Mouse (Mus musculus): ENCODE results near the gene Ftl1. TPM values are rescaled to one million over a fixed set of nuclear protein-coding genes. Genes with fewer than 3 reads are reported as not detected.

The Ftl1 gene
- total and polyA plus RNA-seq, 2 experiments from 2014 or later = 1,107 to 2,163 TPM

DNA sequence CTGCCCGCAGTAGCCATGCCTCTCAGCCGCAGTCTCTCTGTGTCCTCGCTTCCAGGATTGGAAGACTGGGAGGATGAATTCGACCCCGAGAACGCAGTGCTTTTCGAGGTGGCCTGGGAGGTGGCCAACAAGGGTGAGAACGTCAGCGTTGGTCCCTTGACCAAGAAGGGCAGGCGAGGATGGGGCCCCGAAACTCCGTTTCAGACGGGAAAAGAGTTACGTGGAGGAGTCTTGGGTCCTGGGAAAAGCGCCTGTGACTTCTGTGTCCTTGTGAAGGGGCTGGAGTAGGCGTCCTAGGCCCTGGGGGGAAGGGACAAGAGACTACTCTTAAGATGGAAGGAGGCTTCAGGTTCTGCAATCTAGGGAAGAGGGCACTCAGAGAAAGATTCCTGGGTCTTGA lies 24.6 kb downstream of the Ftl1 start:
- peak overlapping the region; percentile 76 for H3K4me2 ChIP-seq (ENCODE audit: low read depth, low read length)
- H3K27ac ChIP-seq (ENCODE audit: low read depth) = peak overlapping the region; percentile 77
- peak; percentile 2 for ATAC-seq (ENCODE audit: insufficient read depth, low read depth)
- peaks cover 7% of the 10 kb centered on the region for H3K36me3 ChIP-seq (replicated peaks; ENCODE audit: control insufficient read depth, insufficient read depth, low read length)
- peaks cover 29% of the 10 kb centered on the region for H3K4me1 ChIP-seq (ENCODE audit: control insufficient read depth, insufficient read depth)
- WGBS = 1% methylated on average over 16 of the region's 16 CpGs
- H3K9ac ChIP-seq (replicated peaks; ENCODE audit: low read depth, low read length) = peak overlapping the region; percentile 75
- DNase-seq (ENCODE audit: low spot score) = peak; percentile 25
- no peaks in the 10 kb centered on the region for H3K27me3 ChIP-seq (ENCODE audit: control insufficient read depth, insufficient read depth, low read length)
- no peak for TF ChIP-seq EP300 (IDR thresholded peaks at IDR 0.05; ENCODE audit: low read depth)
- no peak for TF ChIP-seq CTCF (IDR thresholded peaks at IDR 0.05; ENCODE audit: low read depth)
- peak overlapping the region; percentile 58 for H3K4me3 ChIP-seq (ENCODE audit: low read depth, low read length)
- no peaks in the 10 kb centered on the region for H3K9me3 ChIP-seq (replicated peaks; ENCODE audit: control insufficient read depth, low read length)

DNA sequence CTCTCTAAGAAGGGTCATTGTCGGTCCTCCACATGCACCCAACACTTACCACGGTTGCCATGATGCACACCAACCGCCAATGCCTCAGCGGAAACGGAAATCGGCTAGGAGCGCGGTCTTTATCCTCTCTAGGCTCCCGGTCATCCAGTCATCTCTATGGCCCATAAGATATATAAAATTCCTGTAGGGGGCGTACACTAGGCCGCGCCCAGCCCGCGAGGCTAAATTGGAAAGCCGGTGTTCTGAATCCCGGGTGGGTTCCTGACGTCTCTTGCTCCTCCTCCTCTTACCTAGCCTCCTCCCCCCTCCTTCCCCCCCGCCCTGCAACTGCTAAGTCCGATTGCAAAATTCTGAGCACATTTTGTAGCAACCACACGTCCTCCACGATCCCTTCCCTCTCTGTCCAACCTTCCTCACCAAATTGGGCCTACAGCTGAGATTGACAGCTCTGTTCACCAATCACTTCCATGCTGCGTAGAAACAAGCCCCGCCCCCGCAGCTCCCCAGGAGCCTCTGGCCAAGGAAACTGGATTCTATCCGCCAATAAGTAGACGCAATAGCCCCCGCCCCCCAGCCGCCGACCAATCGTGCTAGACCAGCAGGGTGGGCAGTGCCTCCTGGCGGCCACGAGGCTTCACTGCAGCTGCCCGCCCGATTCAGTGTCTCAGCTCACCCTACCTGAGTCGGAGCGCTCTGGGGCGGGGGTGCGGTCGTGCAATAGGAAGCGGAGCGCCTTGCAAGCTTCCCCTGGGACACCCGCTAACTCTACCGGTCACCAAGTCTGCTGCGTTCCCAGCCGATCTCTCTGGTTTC lies 25.3 kb downstream of the Ftl1 start, which contains the start of gene Gys1:
Gys1 (plus strand) TSS at position 642 of the 813 bp plus-strand sequence.
- Histone ChIP-seq H3K4me1 (ENCODE audit: control insufficient read depth, insufficient read depth) (peaks cover 29% of the 10 kb centered on the region), H3K36me3 (replicated peaks; ENCODE audit: control insufficient read depth, insufficient read depth, low read length) (peaks cover 5% of the 10 kb centered on the region), H3K4me2 (ENCODE audit: low read depth, low read length) (peak within 1 kb of the TSS; percentile 94), H3K4me3 (ENCODE audit: low read depth, low read length) (peak within 1 kb of the TSS; percentile 58), H3K9me3 (replicated peaks; ENCODE audit: control insufficient read depth, low read length) (no peaks in the 10 kb centered on the region), H3K27me3 (ENCODE audit: control insufficient read depth, insufficient read depth, low read length) (no peaks in the 10 kb centered on the region), H3K27ac (ENCODE audit: low read depth) (peak within 1 kb of the TSS; percentile 91), H3K9ac (replicated peaks; ENCODE audit: low read depth, low read length) (peak within 1 kb of the TSS; percentile 75)
- TF ChIP-seq EP300 (IDR thresholded peaks at IDR 0.05; ENCODE audit: low read depth) (peak; percentile 83), CTCF (IDR thresholded peaks at IDR 0.05; ENCODE audit: low read depth) (peak; percentile 98)
- peak; percentile 96 for ATAC-seq (ENCODE audit: insufficient read depth, low read depth)
- peak; percentile 100 for DNase-seq (ENCODE audit: low spot score)
- WGBS = under 1% methylated on average over 45 of the region's 45 CpGs

DNA sequence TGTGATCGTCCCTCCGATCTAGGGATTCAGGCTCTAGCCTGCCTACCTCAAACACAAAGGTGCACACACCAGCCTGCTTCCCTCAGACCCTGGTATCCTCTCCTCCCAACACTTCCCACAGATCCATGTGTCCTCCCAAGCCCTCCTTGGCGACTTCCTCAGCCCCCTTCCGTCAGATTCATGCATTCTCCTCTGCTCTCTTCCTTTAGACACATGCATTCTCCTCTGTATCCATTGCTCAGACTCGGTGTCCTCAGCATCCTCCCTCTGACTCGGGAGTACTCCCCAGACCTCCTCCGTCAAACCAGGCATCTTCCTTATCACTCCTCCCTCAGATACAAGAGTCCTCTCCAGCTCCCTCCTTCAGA lies 25.9 kb downstream of the Ftl1 start:
- Histone ChIP-seq H3K4me1 (ENCODE audit: control insufficient read depth, insufficient read depth) (peaks cover 29% of the 10 kb centered on the region), H3K4me2 (ENCODE audit: low read depth, low read length) (peak overlapping the region; percentile 94), H3K36me3 (replicated peaks; ENCODE audit: control insufficient read depth, insufficient read depth, low read length) (peaks cover 10% of the 10 kb centered on the region), H3K9me3 (replicated peaks; ENCODE audit: control insufficient read depth, low read length) (no peaks in the 10 kb centered on the region), H3K27me3 (ENCODE audit: control insufficient read depth, insufficient read depth, low read length) (no peaks in the 10 kb centered on the region), H3K4me3 (ENCODE audit: low read depth, low read length) (peak overlapping the region; percentile 58), H3K27ac (ENCODE audit: low read depth) (peak overlapping the region; percentile 91), H3K9ac (replicated peaks; ENCODE audit: low read depth, low read length) (peak overlapping the region; percentile 72)
- DNase-seq (ENCODE audit: low spot score) = no peak
- no peak for TF ChIP-seq CTCF (IDR thresholded peaks at IDR 0.05; ENCODE audit: low read depth)
- TF ChIP-seq EP300 (IDR thresholded peaks at IDR 0.05; ENCODE audit: low read depth) = no peak
- WGBS = under 1% methylated on average over 7 of the region's 7 CpGs
- ATAC-seq (ENCODE audit: insufficient read depth, low read depth) = no peak

DNA sequence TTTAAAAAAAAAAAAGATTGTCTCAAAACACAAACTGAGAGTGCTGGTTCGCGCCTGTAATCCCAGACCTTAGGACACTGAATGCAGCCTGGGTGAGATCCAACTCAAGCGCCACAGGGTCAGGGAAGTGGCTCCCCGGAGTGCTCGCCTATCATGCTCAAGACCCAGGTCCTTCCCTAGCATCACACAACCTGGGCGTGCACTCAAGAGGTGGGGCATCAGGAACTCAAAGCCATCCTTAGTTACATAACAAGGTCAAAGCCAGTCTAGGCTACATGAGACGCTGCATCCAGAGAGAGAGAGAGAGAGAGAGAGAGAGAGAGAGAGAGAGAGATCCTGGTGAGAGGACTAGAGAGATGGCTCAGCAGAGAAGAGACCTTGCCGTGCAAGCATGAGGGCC lies 33.1 kb downstream of the Ftl1 start:
- Histone ChIP-seq H3K4me1 (ENCODE audit: control insufficient read depth, insufficient read depth) (no peaks in the 10 kb centered on the region), H3K27ac (ENCODE audit: low read depth) (no peak overlapping the region), H3K27me3 (ENCODE audit: control insufficient read depth, insufficient read depth, low read length) (no peaks in the 10 kb centered on the region), H3K9ac (replicated peaks; ENCODE audit: low read depth, low read length) (no peak overlapping the region), H3K4me3 (ENCODE audit: low read depth, low read length) (no peak overlapping the region), H3K4me2 (ENCODE audit: low read depth, low read length) (no peak overlapping the region), H3K9me3 (replicated peaks; ENCODE audit: control insufficient read depth, low read length) (no peaks in the 10 kb centered on the region), H3K36me3 (replicated peaks; ENCODE audit: control insufficient read depth, insufficient read depth, low read length) (peaks cover 73% of the 10 kb centered on the region)
- TF ChIP-seq CTCF (IDR thresholded peaks at IDR 0.05; ENCODE audit: low read depth) = no peak
- TF ChIP-seq EP300 (IDR thresholded peaks at IDR 0.05; ENCODE audit: low read depth) = no peak
- WGBS = 84% methylated on average over 8 of the region's 8 CpGs
- ATAC-seq (ENCODE audit: insufficient read depth, low read depth) (no peak), DNase-seq (ENCODE audit: low spot score) (no peak)

DNA sequence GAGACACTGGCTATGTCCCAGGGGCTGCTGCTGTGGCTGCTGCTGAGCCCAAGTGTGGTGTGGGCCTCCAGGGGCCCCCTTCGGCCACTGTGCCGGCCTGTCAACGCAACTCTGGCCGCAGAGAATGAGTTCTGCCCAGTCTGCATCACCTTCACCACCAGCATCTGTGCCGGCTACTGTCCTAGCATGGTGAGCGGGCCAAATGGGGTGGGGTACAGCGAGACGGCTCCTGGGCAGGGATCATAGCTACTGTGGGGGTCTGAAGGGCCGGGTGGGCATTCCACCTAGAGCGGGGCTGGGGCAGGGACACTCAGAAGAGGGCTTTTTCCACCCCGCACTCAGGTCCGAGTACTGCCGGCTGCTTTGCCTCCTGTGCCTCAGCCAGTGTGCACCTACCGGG lies 38.5 kb downstream of the Ftl1 start:
- no peaks in the 10 kb centered on the region for H3K4me1 ChIP-seq (ENCODE audit: control insufficient read depth, insufficient read depth)
- H3K27me3 ChIP-seq (ENCODE audit: control insufficient read depth, insufficient read depth, low read length) = peaks cover 43% of the 10 kb centered on the region
- H3K27ac ChIP-seq (ENCODE audit: low read depth) = no peak overlapping the region
- H3K9ac ChIP-seq (replicated peaks; ENCODE audit: low read depth, low read length) = no peak overlapping the region
- 93% methylated on average over 14 of the region's 14 CpGs for WGBS
- H3K9me3 ChIP-seq (replicated peaks; ENCODE audit: control insufficient read depth, low read length) = no peaks in the 10 kb centered on the region
- H3K36me3 ChIP-seq (replicated peaks; ENCODE audit: control insufficient read depth, insufficient read depth, low read length) = peaks cover 53% of the 10 kb centered on the region
- DNase-seq (ENCODE audit: low spot score) (no peak), ATAC-seq (ENCODE audit: insufficient read depth, low read depth) (no peak)
- TF ChIP-seq EP300 (IDR thresholded peaks at IDR 0.05; ENCODE audit: low read depth) (no peak), CTCF (IDR thresholded peaks at IDR 0.05; ENCODE audit: low read depth) (no peak)
- H3K4me3 ChIP-seq (ENCODE audit: low read depth, low read length) = no peak overlapping the region
- H3K4me2 ChIP-seq (ENCODE audit: low read depth, low read length) = no peak overlapping the region

DNA sequence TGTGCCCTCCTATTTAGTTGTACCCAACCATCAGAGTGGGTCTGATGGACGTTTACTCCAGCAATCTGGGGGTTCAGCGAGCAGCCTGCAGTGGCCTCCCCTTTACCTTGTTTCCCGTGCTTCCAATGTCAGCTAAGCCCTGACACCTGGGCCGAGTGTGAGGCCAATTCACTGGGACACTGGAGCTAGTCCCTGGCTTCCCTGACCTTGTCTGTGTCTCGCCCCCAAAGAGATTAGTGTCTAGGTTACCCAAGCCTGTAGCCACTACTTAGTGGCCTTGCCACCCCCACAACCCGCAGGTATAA lies 39.1 kb downstream of the Ftl1 start, which contains the start of gene Lhb:
Lhb (plus strand) TSS at position 206 of the 305 bp plus-strand sequence.
- Histone ChIP-seq H3K27ac (ENCODE audit: low read depth) (no peak within 1 kb of the TSS), H3K9me3 (replicated peaks; ENCODE audit: control insufficient read depth, low read length) (no peaks in the 10 kb centered on the region), H3K4me1 (ENCODE audit: control insufficient read depth, insufficient read depth) (no peaks in the 10 kb centered on the region), H3K27me3 (ENCODE audit: control insufficient read depth, insufficient read depth, low read length) (peaks cover 49% of the 10 kb centered on the region), H3K36me3 (replicated peaks; ENCODE audit: control insufficient read depth, insufficient read depth, low read length) (peaks cover 50% of the 10 kb centered on the region), H3K4me3 (ENCODE audit: low read depth, low read length) (no peak within 1 kb of the TSS), H3K4me2 (ENCODE audit: low read depth, low read length) (no peak within 1 kb of the TSS), H3K9ac (replicated peaks; ENCODE audit: low read depth, low read length) (no peak within 1 kb of the TSS)
- no peak for DNase-seq (ENCODE audit: low spot score)
- TF ChIP-seq CTCF (IDR thresholded peaks at IDR 0.05; ENCODE audit: low read depth) (no peak), EP300 (IDR thresholded peaks at IDR 0.05; ENCODE audit: low read depth) (no peak)
- WGBS = 68% methylated on average over 6 of the region's 6 CpGs
- ATAC-seq (ENCODE audit: insufficient read depth, low read depth) = no peak
